Mouse (Mus musculus) lung, adult 2 months (tissue): ENCODE data around the gene Car10. TPM values are rescaled to one million over a fixed set of nuclear protein-coding genes. Genes with fewer than 3 reads are reported as not detected.

Source experiments
- DNase-seq: peaks from one replicate; pipeline ENCODE4 v3.0.0; 2022
- H3K4me1 ChIP-seq: fragments of 200-500 bp; 2 replicates; pipeline ENCODE4 v1.6.1; 2011; ENCODE audit warnings: low read length; ENCODE audit not compliant: control insufficient read depth, insufficient read depth
- H3K4me3 ChIP-seq: fragments of 200-500 bp; replicated peaks from 2 replicates; pipeline ENCODE3; 2011; ENCODE audit warnings: low read depth, mild to moderate bottlenecking, control low read depth, low read length; ENCODE audit errors: extremely low read depth
- CTCF ChIP-seq: fragments of 200-500 bp; IDR thresholded peaks from 2 replicates; pipeline ENCODE4 v1.5.1; 2011; ENCODE audit warnings: mild to moderate bottlenecking, low read length, control low read depth; ENCODE audit not compliant: insufficient read depth
- POLR2A ChIP-seq: fragments of 200-500 bp; IDR thresholded peaks from 2 replicates; pipeline ENCODE4 v1.6.1; 2011; ENCODE audit warnings: low read depth, mild to moderate bottlenecking, control low read depth, low read length, borderline replicate concordance; ENCODE audit errors: extremely low read depth
- WGBS: fragments of 180-500 bp; shearing (Covaris S2); methylation state at CpG from one replicate; pipeline ENCODE4 v1.1.7; 2018; 5-methylcytosine and 5-hydroxymethylcytosine counted together
- polyA plus RNA-seq: library from polyadenylated mRNA; depleted of rRNA; stranded (reverse); fragments of >200 nt; gene quantifications from 2 replicates; pipeline ENCODE4 v1.2.3, GENCODE M21; 2012

Gene Car10
- polyA plus RNA-seq, 1 experiment = not detected

DNA sequence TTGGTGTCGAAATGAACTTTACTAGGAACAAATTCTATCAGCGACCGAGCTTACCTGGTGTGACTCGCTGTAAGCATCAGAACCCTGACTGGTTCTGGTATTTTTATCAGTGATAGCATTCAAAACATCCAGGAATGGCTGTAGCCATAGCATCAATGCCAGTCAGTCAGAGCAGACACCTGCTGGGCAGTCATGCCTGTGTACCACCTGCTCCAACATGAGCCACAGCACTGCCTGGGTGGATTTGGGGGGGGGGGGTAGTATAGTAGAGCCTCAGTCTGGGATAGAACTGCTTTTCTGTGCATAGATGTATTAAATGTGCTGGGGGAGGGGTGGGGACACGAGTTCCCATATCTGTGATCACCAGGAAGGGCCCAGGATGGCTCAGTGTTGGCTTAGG is 525.8 kb downstream of the Car10 start:
- H3K4me1 ChIP-seq = no peaks in the 10 kb centered on the region
- TF ChIP-seq POLR2A = no peak
- TF ChIP-seq CTCF = no peak

GRCm38 (mm10) chr11:93639410-93639809 is 541.6 kb downstream of the Car10 start:
- TF ChIP-seq POLR2A = no peak
- TF ChIP-seq CTCF = no peak
- WGBS = 62% methylated on average over 3 of the region's 3 CpGs
- Histone ChIP-seq H3K4me1 (no peaks in the 10 kb centered on the region), H3K4me3 (no peak overlapping the region)
- no peak for DNase-seq

More for the DNA sequence above, 525.8 kb downstream of the Car10 start:
- no peak overlapping the region for H3K4me3 ChIP-seq
- 79% methylated on average over 5 of the region's 5 CpGs for WGBS
- no peak for DNase-seq

- no peaks in the 10 kb centered on the region for H3K4me1 ChIP-seq
- TF ChIP-seq POLR2A (no peak), CTCF (no peak)
- no peak overlapping the region for H3K4me3 ChIP-seq
- DNase-seq = no peak
- WGBS = 71% methylated on average over 5 of the region's 5 CpGs
These were observed 543.1 kb downstream of the Car10 start for GRCm38 (mm10) chr11:93640954-93641353.

- 84% methylated on average over 1 of the region's 1 CpGs for WGBS
- TF ChIP-seq CTCF = no peak
- no peak for DNase-seq
- Histone ChIP-seq H3K4me3 (no peak overlapping the region), H3K4me1 (no peaks in the 10 kb centered on the region)
These were observed 544.5 kb downstream of the Car10 start for GRCm38 (mm10) chr11:93642331-93642730.

DNA sequence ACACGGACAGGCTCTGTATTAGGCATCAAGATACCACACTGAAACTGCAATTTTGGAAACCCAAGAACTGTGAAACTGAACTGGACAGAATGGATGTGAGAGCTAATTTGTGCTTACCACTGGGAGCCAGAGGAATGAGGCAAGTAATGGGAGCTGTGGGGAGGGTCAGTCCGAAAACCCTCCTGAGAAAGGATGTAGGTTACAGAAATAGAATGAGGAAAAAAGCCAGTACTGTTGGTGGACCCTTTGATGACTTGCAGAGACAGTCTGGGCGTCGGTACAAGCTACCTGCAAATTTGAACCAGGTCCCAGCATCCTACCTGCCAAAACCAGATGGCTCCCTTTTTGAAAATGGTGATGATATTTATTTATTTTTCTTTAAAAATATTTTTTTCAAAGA is 545.2 kb downstream of the Car10 start:
- H3K4me3 ChIP-seq = no peak overlapping the region
- DNase-seq = no peak
- no peaks in the 10 kb centered on the region for H3K4me1 ChIP-seq
- WGBS = 78% methylated on average over 4 of the region's 4 CpGs
- TF ChIP-seq POLR2A (no peak), CTCF (no peak)

GRCm38 (mm10) chr11:93643436-93643835 is 545.6 kb downstream of the Car10 start:
- no peak for TF ChIP-seq POLR2A
- TF ChIP-seq CTCF = no peak
- no peak for DNase-seq
- no peak overlapping the region for H3K4me3 ChIP-seq
- H3K4me1 ChIP-seq = no peaks in the 10 kb centered on the region
- 86% methylated on average over 9 of the region's 9 CpGs for WGBS

DNA sequence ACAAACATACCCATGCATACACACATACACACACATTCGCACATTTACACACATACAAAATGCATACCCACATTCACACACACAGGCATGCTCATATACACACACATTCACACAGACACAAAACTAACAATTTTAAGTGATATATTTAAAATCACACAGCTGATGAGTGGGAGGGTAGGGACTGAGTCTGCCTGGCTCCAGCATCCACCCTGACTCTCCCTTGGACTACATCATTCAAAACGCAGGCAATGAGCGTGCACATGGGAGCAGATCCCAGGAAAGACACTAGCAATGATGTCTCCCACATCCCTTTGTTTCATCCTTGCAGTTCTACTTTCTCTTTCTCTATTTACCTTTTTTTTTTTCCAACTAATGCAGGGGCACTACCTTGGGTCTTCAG is 548.4 kb downstream of the Car10 start:
- TF ChIP-seq CTCF = no peak
- no peak for TF ChIP-seq POLR2A
- Histone ChIP-seq H3K4me1 (no peaks in the 10 kb centered on the region), H3K4me3 (no peak overlapping the region)
- DNase-seq = no peak
- 88% methylated on average over 3 of the region's 3 CpGs for WGBS
